Mouse (Mus musculus) large intestine, adult 2 months (tissue): ENCODE measurements around the gene Tnni3k. TPM values are rescaled to one million over a fixed set of nuclear protein-coding genes. Genes with fewer than 3 reads are reported as not detected.
A peak's percentile ranks its signal among the peaks of the same experiment; 100 is the strongest.
"Not testable (repeated sequence)": the region's sequence is repeated elsewhere in the genome, so short reads cannot be mapped to it uniquely, and the experiment has no call there.

ENCODE experiments used
- DNase-seq: peaks from one replicate; pipeline ENCODE4 v3.0.0-alpha.2; 2012; ENCODE audit warnings: low read depth, low spot score
- WGBS: fragments of 180-500 bp; shearing (Covaris S2); methylation state at CpG from one replicate; pipeline ENCODE4 v1.1.7; 2018; 5-methylcytosine and 5-hydroxymethylcytosine counted together
- polyA plus RNA-seq: library from polyadenylated mRNA; depleted of rRNA; stranded (reverse); fragments of >200 nt; gene quantifications from 2 replicates; pipeline ENCODE4 v1.2.3, GENCODE M21; 2012

Gene Tnni3k
- polyA plus RNA-seq, 1 experiment, result 0.07 TPM

DNA sequence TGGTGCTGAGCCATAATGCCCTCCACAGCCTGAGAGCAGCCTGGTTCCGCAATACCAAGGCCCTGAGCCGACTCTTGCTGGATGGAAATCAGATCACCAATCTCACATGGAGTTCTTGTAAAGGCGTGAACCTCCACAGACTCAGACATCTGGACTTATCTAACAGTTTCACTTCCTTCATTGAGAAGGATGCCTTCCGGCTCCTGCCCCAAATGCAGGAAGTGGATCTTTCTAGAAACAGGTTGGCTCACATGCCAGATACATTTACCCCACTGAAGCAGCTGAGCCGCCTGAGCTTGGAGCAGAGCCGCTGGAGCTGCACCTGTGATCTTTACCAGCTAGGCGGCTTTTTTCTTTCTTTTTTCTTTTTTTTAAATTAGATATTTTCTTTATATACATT, 213.0 kb downstream of the Tnni3k start:
- no peak for DNase-seq
- 84% methylated on average over 7 of the region's 7 CpGs for WGBS

DNA sequence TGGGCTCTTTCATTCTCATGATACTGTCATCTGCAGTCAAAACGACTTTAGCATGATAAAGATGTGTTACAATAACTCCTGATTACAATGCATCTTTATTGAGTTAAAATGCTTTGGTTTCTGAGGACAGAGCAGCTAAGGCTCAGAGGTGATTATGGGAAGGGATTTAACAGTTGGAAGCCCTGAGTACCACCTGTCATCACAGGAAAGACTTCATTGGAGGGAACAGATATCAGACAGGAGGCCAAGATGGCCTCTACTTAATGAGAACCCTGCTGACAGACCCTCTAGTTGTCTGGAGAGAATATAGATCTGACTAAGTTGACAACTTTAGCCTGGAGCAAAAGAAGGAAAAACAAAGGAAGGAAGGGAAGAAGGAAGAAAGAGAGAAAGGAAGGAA, 214.1 kb downstream of the Tnni3k start:
- WGBS, result 24% methylated on average over 1 of the region's 1 CpGs
- no peak for DNase-seq

DNA sequence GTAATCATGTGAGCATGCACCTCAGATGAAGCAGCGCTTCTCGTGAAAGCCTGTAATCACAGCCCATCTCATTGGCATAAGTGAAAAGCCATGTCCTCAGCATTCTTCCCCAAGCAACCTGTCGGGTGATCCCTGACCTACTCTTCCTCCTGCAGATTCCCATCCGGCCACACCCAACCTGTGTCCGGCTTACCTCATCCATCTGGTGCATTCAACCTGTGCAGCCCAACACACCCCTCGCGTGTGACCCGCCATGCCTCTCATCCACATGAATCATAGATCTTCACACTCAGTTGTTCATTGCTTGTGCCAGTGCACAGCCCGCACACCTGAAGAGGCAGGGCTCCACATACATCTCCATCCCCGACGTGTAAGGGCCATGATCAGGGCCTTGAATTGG, 217.3 kb downstream of the Tnni3k start:
- 86% methylated on average over 11 of the region's 11 CpGs for WGBS
- DNase-seq, result no peak

DNA sequence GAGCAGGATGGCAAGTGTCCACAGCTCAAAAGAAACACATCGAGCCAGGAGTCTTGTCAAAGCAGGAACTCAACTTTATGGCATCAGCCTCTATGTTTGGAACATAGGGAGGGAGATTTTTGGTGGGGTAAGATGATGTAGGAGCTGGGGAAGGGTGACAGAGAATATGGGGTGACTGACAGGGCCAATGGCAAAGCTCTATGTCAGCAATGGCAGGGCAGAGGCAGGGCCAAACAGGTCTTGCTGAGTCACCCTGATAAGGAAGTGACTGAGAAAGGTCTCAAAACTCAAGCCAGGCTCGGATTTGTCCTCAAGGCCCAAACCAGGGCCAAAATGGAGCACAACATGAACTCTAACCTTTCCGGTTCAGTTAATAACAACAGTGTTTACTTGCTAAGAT, 219.1 kb downstream of the Tnni3k start:
- WGBS, result 75% methylated on average over 3 of the region's 3 CpGs
- DNase-seq, result no peak

DNA sequence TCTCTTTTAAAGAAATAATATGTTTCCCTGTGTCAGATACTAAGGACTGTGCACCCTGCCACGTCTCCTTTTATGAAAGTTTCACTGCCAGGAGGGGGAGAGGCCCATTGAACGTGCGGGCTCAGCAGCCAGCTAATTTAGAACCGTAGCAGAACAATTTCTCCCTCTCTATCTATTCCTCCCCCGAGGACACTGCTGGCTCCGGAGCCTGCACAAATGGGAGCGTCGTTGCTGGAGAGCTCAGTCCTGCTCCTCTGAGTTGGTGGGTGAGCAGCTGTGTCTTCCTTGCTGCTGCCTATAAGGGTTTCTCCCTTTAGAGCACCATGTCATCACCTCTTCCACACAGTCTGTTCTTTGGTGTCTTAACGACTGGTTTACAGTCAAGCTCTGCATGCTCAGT, 220.8 kb downstream of the Tnni3k start:
- 81% methylated on average over 9 of the region's 9 CpGs for WGBS
- no peak for DNase-seq

DNA sequence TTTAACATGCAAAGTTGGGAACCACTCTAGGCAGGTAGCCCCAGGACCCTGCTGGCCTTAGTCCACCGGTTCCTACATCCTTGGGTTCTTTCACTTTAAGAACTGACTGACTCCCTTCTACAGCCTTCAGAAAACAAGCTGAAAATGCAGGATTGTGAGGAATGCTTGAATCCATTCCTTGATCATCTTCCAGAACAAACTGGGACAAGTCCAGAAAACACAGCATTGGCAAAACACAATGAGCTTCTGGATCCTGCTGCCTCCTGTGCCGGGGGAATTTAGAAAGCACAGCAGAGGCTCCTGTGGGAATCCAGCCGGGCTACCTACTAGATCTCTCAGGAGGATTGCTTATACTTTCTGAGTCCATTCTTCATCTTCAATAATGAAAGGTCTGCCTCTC, 229.5 kb downstream of the Tnni3k start:
- WGBS, result 78% methylated on average over 3 of the region's 3 CpGs

DNA sequence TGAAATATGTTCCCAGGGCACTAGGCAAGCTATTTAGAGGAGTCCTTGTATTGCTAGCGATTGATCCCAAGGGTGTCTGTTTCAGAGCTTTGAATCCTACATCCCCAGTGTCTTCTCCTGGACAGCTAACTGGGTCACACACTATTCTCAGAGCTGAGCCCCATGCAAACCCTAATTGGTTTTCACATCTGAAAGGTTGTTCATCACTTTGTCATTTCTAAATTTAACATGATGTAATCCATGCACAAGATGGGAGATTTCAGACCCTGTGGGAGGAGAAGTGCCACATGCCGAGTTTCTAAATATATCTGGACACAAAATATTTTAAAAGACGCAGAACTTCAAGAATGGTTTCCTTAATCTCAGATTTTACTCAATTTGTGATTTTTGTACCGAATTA, 230.5 kb downstream of the Tnni3k start:
- DNase-seq, result no peak
- WGBS, result 80% methylated on average over 4 of the region's 4 CpGs

More for the DNA sequence above, 229.5 kb downstream of the Tnni3k start:
- DNase-seq, result no peak

DNA sequence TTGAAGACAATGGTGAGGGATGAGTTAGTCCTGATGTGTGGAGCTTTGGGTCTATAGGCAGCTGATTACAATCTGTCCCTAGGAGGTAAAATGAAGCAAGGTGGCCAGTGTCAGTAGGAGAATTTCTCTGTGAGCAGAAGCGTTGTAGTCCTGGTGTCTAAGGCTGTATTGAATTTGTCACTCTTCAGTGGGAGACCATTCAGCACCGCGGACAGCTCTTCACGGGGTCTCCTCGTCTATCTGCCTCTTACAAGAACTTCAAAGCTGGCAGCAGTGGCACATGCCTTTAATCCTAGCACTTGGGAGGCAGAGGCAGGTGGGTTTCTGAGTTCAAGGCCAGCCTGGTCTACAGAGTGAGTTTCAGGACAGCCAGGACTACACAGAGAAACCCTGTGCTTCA, 235.5 kb downstream of the Tnni3k start:
- DNase-seq, result not testable (repeated sequence)
- WGBS, result 18% methylated on average over 5 of the region's 5 CpGs

DNA sequence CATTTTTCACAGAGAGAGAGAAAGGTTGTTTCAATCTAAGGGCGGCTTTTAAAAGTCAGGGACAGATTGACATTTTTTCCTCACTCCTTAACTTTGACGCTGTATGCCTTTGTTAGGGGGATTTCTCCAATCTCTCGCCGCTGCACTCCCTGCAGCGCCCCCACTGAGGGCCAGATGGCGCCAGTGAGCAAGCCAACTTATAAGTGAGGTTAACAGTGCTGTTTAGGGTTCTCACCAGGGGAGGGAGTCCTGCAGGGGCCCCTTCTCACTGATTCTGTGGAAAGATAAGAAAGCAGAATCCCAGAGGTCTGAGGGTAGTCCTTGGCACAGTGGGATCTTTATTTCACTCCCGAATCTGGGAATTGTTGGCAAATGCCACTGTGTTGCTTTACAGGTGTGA, 237.5 kb downstream of the Tnni3k start:
- 9% methylated on average over 7 of the region's 7 CpGs for WGBS
- DNase-seq, result peak; percentile 14

DNA sequence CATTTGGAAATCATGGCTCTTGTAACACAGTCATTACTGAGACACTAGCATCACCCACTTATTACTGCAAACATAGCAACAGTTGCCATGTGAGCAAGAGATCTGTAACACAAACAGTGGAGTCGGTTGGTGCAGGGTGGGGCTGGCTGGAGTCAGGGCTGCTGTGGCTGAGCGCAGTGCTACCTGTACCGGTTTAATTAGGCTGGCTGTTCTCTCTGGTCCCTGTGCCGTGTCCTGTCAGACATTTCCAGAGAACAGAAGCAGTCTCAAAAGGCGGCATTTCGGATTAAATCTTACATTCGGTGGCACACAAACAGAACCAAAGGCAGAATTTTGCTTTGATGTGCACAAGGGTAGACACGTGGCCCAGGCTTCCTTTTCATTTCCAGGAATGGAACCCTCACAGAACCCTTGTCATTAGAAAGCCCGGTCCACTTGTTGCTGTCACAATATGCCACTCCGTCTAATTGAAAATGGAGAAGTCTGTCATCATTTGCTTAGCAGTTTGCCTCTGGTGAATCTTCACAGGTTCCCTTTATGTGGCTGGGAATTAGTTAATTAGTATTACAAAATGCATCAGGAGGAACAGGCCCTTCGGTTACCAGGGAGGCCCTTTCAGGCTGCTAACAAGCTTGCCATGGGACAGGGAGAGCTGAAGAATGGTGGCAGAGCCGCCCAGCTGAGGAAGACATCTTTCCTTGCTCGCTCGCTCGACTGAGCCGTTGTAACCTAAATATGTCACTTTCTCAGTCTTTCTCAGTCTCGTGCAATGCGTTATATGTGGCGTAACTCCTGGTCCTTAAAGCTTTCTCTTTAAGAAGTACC, 238.2 kb downstream of the Tnni3k start:
- peak; percentile 47 for DNase-seq

DNA sequence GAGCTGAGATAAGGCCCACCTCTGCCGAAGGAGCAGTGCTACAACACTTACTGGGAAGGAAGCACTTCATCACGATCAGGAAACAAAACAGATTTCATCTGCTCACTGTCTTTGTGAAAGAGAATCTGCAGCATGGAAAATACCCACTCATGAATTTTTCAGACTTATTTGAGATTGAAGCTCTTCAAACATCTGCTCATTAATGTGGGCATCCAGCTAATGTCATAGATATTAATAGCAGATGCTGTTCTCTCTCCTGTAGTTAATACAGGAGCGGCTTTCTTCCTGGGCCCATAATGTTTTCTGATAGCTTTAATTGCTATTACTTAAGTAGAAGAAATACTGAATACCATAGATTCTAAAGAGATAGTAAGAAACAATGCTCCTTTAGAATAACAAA, 239.0 kb downstream of the Tnni3k start:
- DNase-seq, result no peak
- WGBS, result 77% methylated on average over 3 of the region's 3 CpGs

More for the DNA sequence above, 238.2 kb downstream of the Tnni3k start:
- 49% methylated on average over 19 of the region's 19 CpGs for WGBS

DNA sequence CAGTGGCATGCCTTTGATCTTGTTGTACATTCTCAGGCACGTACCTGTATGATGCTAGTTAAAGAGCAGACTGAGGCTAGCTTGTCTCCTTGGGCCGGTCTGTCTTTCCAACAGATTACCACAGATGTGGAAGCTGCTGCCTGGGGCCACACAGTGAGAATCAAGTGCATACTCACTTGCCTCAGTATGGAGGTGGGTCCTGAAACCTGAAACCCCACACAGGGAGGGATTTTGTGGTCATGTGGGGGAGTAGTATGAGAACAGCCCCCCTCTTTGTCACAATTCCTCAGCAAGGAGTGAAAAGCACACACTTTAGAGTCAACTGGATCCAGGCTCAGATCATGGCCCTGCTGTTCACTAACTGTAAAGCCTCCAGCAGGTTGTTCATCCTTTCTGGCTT, 239.6 kb downstream of the Tnni3k start:
- DNase-seq, result no peak
- 54% methylated on average over 2 of the region's 2 CpGs for WGBS

DNA sequence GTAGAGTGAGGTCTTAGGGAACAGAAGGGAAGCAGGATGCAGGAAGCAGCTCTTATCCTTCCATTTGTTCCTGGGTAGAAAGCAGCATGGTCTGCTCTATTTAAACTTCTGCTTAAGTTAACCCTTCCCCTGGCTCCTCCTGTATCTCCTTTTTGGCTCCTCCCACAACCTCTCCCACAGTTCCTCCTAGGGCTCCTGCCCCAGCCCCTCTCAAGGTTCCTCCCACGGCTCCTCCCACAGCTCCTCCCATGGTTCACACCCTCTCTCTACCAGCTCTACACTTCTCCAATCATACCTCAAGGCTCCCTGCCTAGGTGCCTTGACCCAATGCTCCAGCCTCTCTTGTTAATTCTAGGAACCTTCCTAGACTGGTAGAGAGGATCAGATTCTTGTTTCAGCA, 242.3 kb downstream of the Tnni3k start:
- WGBS, result 45% methylated on average over 1 of the region's 1 CpGs

DNA sequence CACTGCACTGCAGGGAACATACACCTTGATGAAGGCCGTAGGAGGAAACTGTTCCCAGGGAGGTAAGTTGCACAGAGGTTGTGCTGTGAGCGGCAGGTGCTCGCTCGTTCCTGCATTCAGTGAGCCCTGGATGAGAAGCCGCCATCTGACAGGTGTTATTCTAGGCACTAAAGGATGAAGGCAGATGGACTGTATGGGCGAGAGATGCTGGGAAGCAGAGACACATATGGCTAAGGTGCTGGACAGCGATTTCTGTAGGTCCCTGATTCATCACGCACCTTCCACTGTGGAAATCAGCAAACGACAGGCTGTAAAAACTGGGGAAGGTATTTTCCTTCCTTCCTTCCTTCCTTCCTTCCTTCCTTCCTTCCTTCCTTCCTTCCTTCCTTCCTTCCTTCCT, 243.4 kb downstream of the Tnni3k start:
- no peak for DNase-seq
- WGBS, result 59% methylated on average over 9 of the region's 9 CpGs

More for the DNA sequence above, 242.3 kb downstream of the Tnni3k start:
- DNase-seq, result no peak

DNA sequence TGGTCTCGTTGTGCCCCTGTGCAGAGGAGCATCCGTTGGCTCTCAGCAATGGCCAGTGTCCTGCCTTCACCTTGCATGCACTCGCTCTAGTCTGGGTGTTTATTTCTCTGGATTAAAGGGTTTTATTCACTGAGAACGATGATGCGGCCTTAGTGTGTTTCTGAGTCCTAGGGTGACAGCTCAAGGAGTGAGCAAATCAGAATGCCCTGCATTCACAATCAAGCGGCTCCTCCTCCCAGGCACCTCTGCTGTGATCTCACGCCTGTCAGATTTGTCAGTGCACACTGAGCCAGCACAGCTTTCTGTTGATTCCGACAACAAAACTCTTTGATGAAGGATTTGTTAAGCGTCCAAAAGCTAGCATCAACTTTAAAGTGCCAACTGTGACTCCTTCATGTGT, 243.9 kb downstream of the Tnni3k start:
- DNase-seq, result no peak
- WGBS, result 54% methylated on average over 9 of the region's 9 CpGs

DNA sequence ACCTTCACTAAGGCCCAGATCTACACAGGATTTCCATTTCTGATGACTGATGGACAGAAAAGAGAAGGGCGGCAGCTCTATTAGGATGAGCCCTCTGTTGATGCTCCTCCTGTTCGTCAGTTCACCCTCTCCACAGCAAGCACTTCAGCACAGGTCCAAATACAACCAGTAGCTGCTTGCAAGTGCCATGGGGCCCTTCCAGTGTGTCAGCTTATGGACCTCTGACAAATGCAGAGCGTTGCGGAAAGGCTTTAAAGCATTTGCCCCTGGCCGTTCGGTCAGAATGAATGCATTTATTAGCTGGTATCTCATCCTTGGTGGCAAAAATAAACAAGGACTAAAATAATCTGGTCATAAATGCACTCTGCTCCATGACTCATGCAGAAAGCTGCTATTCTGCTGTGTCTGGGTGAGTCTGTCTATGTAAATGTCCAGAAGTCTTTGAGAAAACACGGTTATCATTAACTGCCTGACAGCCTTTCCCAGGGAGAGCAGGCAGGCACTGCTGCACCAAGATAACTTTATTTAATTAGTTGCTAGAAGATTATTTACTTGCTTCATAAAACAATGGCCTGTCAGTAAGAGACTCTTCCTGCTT, 244.8 kb downstream of the Tnni3k start:
- WGBS, result 24% methylated on average over 7 of the region's 7 CpGs
- DNase-seq, result no peak

DNA sequence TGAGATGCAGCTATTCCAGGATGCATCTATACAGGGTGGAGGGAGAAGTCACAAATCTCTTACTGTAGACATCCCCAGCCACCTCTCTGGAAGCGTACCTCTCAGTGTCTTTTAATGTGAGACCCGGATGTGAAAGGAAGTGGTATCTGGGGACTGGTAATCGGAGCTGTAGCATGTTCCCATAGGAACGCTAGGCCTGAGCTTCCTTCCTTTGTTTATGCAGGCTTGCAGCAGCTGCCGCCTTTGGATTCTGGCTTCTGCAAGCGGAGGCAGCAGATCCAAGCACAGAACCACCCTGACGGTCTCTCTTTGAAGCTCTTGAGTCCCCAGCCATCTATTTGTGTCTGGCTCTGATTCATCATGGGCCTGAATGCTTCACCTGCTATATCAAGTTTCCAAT, 248.6 kb downstream of the Tnni3k start:
- DNase-seq, result no peak
- 57% methylated on average over 7 of the region's 7 CpGs for WGBS

DNA sequence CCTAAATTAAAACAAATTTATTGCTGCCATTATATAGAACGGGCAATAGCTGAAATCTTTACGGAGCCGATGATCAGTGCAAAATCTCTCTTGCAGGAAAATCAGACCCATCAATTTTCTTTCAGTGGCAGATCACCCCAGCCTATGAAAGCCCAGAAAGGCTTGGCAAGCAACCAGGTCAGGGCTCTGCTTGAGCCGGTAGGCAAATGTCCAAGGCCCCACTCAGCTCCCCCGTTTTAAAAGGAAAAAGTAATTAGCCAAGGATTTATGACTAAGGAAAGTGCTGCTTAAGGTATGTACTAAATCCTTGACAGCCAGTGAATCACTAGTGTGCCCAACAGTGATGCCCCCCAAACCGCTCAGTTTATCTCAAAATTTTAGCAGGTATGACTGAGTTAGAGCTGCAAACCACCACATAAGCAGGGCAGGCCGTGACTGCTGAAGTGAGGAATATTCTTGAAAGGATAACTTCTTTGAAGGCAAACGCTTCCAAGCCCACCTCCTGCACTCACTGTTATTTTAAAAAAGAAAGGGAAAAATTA, 254.2 kb downstream of the Tnni3k start:
- DNase-seq, result no peak
- WGBS, result 53% methylated on average over 8 of the region's 8 CpGs

DNA sequence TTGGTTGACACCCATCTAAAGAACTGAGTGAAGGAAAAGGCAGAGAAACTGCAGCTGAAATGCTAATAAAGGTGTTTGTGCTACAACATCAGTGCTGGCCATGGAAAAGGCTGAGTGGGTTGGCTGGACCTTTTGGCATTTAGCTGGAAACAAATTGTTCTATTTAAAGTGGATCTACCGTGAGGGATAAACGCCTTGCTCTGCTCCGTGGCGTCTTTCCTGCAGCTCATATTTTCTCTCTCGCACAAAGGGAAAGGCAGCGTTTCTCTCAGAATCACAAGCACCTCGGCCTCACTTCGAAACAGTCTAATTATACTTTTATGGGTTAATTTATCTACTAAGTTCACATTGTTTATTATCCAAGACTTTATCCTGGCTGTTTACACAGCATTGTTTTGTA, 254.8 kb downstream of the Tnni3k start:
- no peak for DNase-seq
- WGBS, result 44% methylated on average over 8 of the region's 8 CpGs

DNA sequence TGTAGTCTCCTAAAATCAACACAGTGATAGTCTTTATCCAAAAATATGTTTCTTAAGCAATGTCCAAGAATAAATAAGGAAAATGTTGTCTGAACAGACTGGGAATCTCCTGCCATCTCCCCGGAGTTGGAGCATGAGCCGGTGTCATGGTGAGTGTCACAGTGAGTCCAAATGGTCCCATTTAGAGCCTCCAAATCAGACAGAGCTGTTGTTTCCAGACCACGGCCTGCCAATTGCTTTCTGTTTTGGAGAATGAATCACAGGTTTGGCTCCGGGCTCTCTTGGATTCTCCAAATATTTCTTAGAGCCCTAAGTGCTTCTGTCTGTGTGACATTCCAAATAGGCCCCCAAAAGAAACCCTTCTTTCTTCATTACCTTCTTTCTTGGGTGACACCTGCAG, 256.4 kb downstream of the Tnni3k start:
- WGBS, result 66% methylated on average over 4 of the region's 4 CpGs
- no peak for DNase-seq

DNA sequence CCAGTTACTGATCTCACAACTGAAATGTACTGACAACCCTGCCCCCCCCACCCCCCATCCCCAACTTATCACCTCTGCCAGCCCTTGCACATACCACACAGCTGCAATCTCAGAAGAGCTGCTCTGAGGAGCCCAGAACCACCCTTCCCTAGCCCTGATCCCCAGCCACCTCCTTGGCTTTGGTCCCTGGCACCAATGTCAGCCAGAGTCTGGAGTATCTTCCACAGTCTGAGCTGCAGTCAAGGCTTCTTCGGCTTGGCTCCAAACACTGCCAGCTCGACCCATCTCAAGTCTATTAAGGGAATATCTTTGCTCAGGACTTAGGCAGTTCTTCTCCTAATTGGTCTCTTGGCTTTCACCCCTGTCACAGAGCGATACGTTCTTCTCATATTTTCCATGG, 261.6 kb downstream of the Tnni3k start:
- WGBS, result 75% methylated on average over 4 of the region's 4 CpGs
- no peak for DNase-seq
